Mouse (Mus musculus) liver, embryonic 14.5 days (tissue): ENCODE data around the gene Sesn1.

Source experiments
- CTCF ChIP-seq: IDR thresholded peaks from 2 replicates; pipeline ENCODE4 v1.5.1; 2016; ENCODE audit warnings: antibody characterized with exemption, low read depth, control low read depth
- EP300 ChIP-seq: IDR thresholded peaks from 2 replicates; pipeline ENCODE4 v1.6.1; 2016; ENCODE audit warnings: antibody characterized with exemption, low read depth

DNA sequence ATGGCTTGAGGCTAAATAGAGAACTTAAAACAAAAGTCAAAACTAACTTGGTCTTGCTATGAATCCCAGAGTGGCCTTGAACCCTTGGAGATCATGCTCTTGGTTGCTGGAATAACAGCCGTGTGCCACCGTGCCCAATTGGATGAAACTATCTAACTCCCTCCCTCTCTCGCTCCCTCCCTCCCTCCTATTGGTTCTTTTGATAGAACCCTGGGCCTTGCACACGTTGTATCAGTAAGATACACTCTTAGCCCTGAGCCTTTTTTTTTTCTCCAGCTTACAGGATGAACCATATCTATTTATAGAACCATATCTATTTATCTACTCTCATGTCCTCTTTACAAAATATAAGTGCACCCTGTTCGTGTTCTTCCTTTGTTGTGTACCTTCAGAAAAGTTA is 6.8 kb downstream of the Sesn1 start:
- TF ChIP-seq CTCF = no peak
- no peak for TF ChIP-seq EP300
